Mouse (Mus musculus) E14TG2a.4 (cell line): ENCODE results near the gene Myo9b.

Experiments used
- CTCF ChIP-seq: conservative IDR thresholded peaks from 2 replicates; pipeline ENCODE4 v1.5.1; 2014; ENCODE audit warnings: low read length
- NANOG ChIP-seq: IDR thresholded peaks from 2 replicates; pipeline ENCODE4 v1.6.1; 2014; ENCODE audit warnings: borderline replicate concordance, low read length, mixed read lengths

DNA sequence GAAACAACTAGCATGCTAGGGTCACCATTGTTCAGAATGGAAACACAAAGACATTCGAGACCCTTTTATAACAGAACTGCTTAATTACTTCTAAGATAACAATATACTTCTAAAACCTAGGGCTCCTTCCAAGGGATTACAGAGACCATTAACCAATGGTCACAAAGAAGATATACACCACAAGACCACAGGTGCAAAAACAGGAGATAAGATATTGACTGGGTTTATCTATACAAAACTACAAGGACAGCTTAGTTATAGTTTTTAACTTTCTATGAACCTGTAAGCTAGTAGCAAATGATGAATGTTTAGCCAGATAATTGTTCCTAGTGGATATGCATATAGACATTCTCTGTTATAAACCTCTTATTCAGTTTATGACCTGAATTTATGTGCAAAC lies 30.3 kb downstream of the Myo9b start:
- no peak for TF ChIP-seq CTCF
- no peak for TF ChIP-seq NANOG
